Mouse (Mus musculus): Measurements from ENCODE around the gene Ufc1.
A peak's percentile ranks its signal among the peaks of the same experiment; 100 is the strongest.

Ufc1 gene

GRCm38 (mm10) chr1:171287136-171288081, 7.4 kb downstream of the Ufc1 start, which contains the start of gene Usp21:
Gene Usp21, minus strand, starts transcription at chr1:171287991.
- peak; percentile 94 for DNase-seq (ENCODE audit: low spot score)

GRCm38 (mm10) chr1:171286517-171286916, 8.3 kb downstream of the Ufc1 start:
- DNase-seq (ENCODE audit: low spot score): peak; percentile 19

- no peak for DNase-seq (ENCODE audit: low spot score)
Measured at GRCm38 (mm10) chr1:171285096-171285892, 9.5 kb downstream of the Ufc1 start.

GRCm38 (mm10) chr1:171284491-171284890, 10.3 kb downstream of the Ufc1 start:
- no peak for DNase-seq (ENCODE audit: low spot score)

- no peak for DNase-seq (ENCODE audit: low spot score)
Measured at GRCm38 (mm10) chr1:171283188-171284160, 11.3 kb downstream of the Ufc1 start.

- no peak for DNase-seq (ENCODE audit: low spot score)
Measured at GRCm38 (mm10) chr1:171282086-171282805, 12.6 kb downstream of the Ufc1 start.

- DNase-seq (ENCODE audit: low spot score): peak; percentile 72
Measured at GRCm38 (mm10) chr1:171281528-171281923, 13.3 kb downstream of the Ufc1 start.

- peak; percentile 93 for DNase-seq (ENCODE audit: low spot score)
Measured at GRCm38 (mm10) chr1:171280916-171281527, 13.8 kb downstream of the Ufc1 start, which contains the start of gene Ppox. Gene Ppox, minus strand, starts transcription at chr1:171281186.

GRCm38 (mm10) chr1:171280250-171280915, 14.4 kb downstream of the Ufc1 start:
- DNase-seq (ENCODE audit: low spot score): no peak

- DNase-seq (ENCODE audit: low spot score): no peak
Measured at GRCm38 (mm10) chr1:171279721-171280120, 15.1 kb downstream of the Ufc1 start.

- DNase-seq (ENCODE audit: low spot score): no peak
Measured at GRCm38 (mm10) chr1:171279012-171279705, 15.7 kb downstream of the Ufc1 start.

GRCm38 (mm10) chr1:171278436-171278835, 16.4 kb downstream of the Ufc1 start:
- no peak for DNase-seq (ENCODE audit: low spot score)

GRCm38 (mm10) chr1:171277736-171278135, 17.1 kb downstream of the Ufc1 start:
- DNase-seq (ENCODE audit: low spot score): no peak

- no peak for DNase-seq (ENCODE audit: low spot score)
Measured at GRCm38 (mm10) chr1:171276110-171276748, 18.6 kb downstream of the Ufc1 start.

GRCm38 (mm10) chr1:171275144-171275734, 19.6 kb downstream of the Ufc1 start:
- DNase-seq (ENCODE audit: low spot score): no peak

- no peak for DNase-seq (ENCODE audit: low spot score)
Measured at GRCm38 (mm10) chr1:171274171-171274570, 20.7 kb downstream of the Ufc1 start.

GRCm38 (mm10) chr1:171272086-171272485, 22.7 kb downstream of the Ufc1 start:
- DNase-seq (ENCODE audit: low spot score): no peak

GRCm38 (mm10) chr1:171271622-171272021, 23.2 kb downstream of the Ufc1 start:
- DNase-seq (ENCODE audit: low spot score): no peak

Data from testis, postnatal 14 days (tissue).